Comparison of ENCODE assay signal across 11 mouse cellular contexts in the genomic region with DNA sequence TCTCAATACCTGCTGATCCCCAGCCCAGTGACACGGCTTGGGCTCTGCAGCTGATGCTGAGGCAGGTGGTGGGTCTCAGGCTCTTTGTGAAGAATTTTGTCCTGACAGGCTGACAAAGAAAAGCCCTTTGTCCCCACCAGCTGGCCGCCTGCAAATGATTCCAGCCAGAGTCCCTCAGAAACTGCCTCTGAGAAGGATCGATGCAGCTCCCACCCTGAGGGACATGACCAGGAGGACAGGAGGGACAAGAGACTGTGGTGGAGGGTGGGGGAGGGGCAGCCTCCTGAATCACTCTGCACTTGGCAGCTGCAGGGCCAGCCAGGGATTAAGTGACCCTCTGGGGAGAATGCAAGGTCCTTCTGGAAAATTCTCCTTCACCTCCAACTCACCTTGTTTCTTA. TPM values are rescaled to one million over a fixed set of nuclear protein-coding genes. Genes with fewer than 3 reads are reported as not detected.
A peak's percentile ranks its signal among the peaks of the same experiment; 100 is the strongest.
DNase-seq lines count a peak whose midpoint lies in the region; ATAC-seq lines count a peak whose summit lies in the region.
"Had no signal": no experiment of that assay in that cellular context is flagged by ENCODE, and none has a peak within 500 bp of the region (broad histone marks: within the 10 kb centered on the region; RNA-seq: fewer than 3 reads in every experiment).

No protein-coding gene starts in this region.

- no peak overlapping the region for H3K9ac ChIP-seq in kidney, embryonic 15.5 days
- no peak overlapping the region for H3K9ac ChIP-seq in midbrain, embryonic 13.5 days (replicated peaks)

- ATAC-seq in kidney, embryonic 15.5 days (replicated peaks; ENCODE audit: low FRiP score) = no peak
- peak; percentile 22; the same call in 1 of the 2 replicates for ATAC-seq in midbrain, embryonic 13.5 days

- H3K4me3 ChIP-seq in kidney, embryonic 15.5 days (replicated peaks) = no peak overlapping the region
- no peak overlapping the region for H3K4me3 ChIP-seq in midbrain, embryonic 13.5 days (replicated peaks)

- H3K4me1 ChIP-seq in kidney, embryonic 15.5 days = peaks cover 37% of the 10 kb centered on the region
- peaks cover 48% of the 10 kb centered on the region for H3K4me1 ChIP-seq in midbrain, embryonic 13.5 days (replicated peaks)

- no peak overlapping the region for H3K4me2 ChIP-seq in kidney, embryonic 15.5 days
- H3K4me2 ChIP-seq in midbrain, embryonic 13.5 days (replicated peaks) = no peak overlapping the region

- peaks cover 35% of the 10 kb centered on the region for H3K27me3 ChIP-seq in kidney, embryonic 15.5 days
- H3K27me3 ChIP-seq in midbrain, embryonic 13.5 days = peaks cover 8% of the 10 kb centered on the region

- peak overlapping the region; percentile 45; the same call in 1 of the 2 replicates for H3K27ac ChIP-seq in kidney, embryonic 15.5 days
- peak overlapping the region; percentile 84 for H3K27ac ChIP-seq in midbrain, embryonic 13.5 days

- WGBS in kidney, embryonic 15.5 days = 18% methylated on average over 3 of the region's 3 CpGs
- 9% methylated on average over 3 of the region's 3 CpGs for WGBS in midbrain, embryonic 13.5 days

- H3K36me3 ChIP-seq in kidney, embryonic 15.5 days = no peaks in the 10 kb centered on the region
- H3K36me3 ChIP-seq in midbrain, embryonic 13.5 days = no peaks in the 10 kb centered on the region

- DNase-seq in adrenal gland, postnatal 10 days = peak; percentile 53
- DNase-seq in adrenal gland, adult 2 months = no peak
- no peak for DNase-seq in kidney, adult 8-10 months
- DNase-seq in embryo, embryonic 11 days = peak; percentile 60
- no peak for DNase-seq in ovary, postnatal 10 days (ENCODE audit: low spot score)
- DNase-seq in frontal cortex, postnatal 25 days (ENCODE audit: low spot score in 2 of 2) = no peak
- DNase-seq: cerebellum, adult 8-10 months; heart, adult 18-20 months had no signal

- no peaks in the 10 kb centered on the region for H3K9me3 ChIP-seq in kidney, embryonic 15.5 days (replicated peaks)
- H3K9me3 ChIP-seq in midbrain, embryonic 13.5 days = no peaks in the 10 kb centered on the region

RNA-seq across cellular contexts. Expression of gene Chrna4, which starts 0.7 kb away (rescaled TPM):
- 1 to 10 TPM; 6.6 to 8.2 TPM for total RNA-seq in adrenal gland, postnatal 10 days (2021)
- 10 to 100 TPM in 1 of 2 experiments, 1 to 10 TPM in 1; 6.5 to 35.4 TPM for total RNA-seq in adrenal gland, adult 2 months (2021)
- polyA plus RNA-seq in adrenal gland, adult 2 months (2012; rRNA removed) = 8.9 and 13.8 TPM in 2 replicates
- polyA plus RNA-seq in kidney, embryonic 15.5 days (2015; fragmentation: Nextera tagmentation; extraction: Ambion mirVana) = 4.1 and 5.0 TPM in 2 replicates
- 44.1 and 52.7 TPM in 2 replicates for polyA plus RNA-seq in midbrain, embryonic 13.5 days (2015; fragmentation: Nextera tagmentation; extraction: Ambion mirVana)
- total RNA-seq: heart, adult 18-20 months had no signal
- polyA plus RNA-seq: spleen, adult 2 months had no signal

RNA-seq across cellular contexts. Expression of gene Col20a1, which starts 57.7 kb away (rescaled TPM):
- total RNA-seq in adrenal gland, postnatal 10 days (2021) = 1 to 10 TPM; 2.7 to 4.3 TPM
- total RNA-seq in adrenal gland, adult 2 months (2021) = 1 to 10 TPM; 1.6 to 3.3 TPM
- polyA plus RNA-seq in adrenal gland, adult 2 months (2012; rRNA removed) = 4.3 and 5.4 TPM in 2 replicates
- polyA plus RNA-seq in kidney, embryonic 15.5 days (2015; fragmentation: Nextera tagmentation; extraction: Ambion mirVana) = 0.69 and 0.75 TPM in 2 replicates
- 0.12 and 0.35 TPM in 2 replicates for polyA plus RNA-seq in midbrain, embryonic 13.5 days (2015; fragmentation: Nextera tagmentation; extraction: Ambion mirVana)

Comparison
In these comparisons a context has a peak if more than half of its experiments do, and no peak if none do; other contexts are left out.
1. DNase-seq: peak in adrenal gland, postnatal 10 days (single experiment) and embryo, embryonic 11 days (single experiment); none in adrenal gland, adult 2 months (single experiment), kidney, adult 8-10 months (0 of 2), ovary, postnatal 10 days (single experiment) and frontal cortex, postnatal 25 days (0 of 2).